Comparison of ENCODE assay signal across 9 mouse cellular contexts in genomic region chr13:11098899-11099585, GRCm38 (mm10).
DNase-seq lines count a peak whose midpoint lies in the region; ATAC-seq and TF ChIP-seq lines count a peak whose summit lies in the region.
"Had no signal": no experiment of that assay in that cellular context is flagged by ENCODE, and none has a peak within 500 bp of the region (broad histone marks: within the 10 kb centered on the region; RNA-seq: fewer than 3 reads in every experiment).

No protein-coding gene starts in this region.

- H3K36me3 ChIP-seq in kidney, postnatal 0 days (ENCODE audit: insufficient read depth, low read length): no peaks in the 10 kb centered on the region
- H3K36me3 ChIP-seq in neural tube, embryonic 12.5 days: no peaks in the 10 kb centered on the region
- H3K36me3 ChIP-seq in forebrain, embryonic 15.5 days: no peaks in the 10 kb centered on the region

- H3K4me3 ChIP-seq in kidney, postnatal 0 days (replicated peaks; ENCODE audit: low read depth, low read length): no peak overlapping the region
- no peak overlapping the region for H3K4me3 ChIP-seq in neural tube, embryonic 12.5 days
- no peak overlapping the region for H3K4me3 ChIP-seq in forebrain, embryonic 15.5 days

- peak; percentile 91 for ATAC-seq in kidney, postnatal 0 days (replicated peaks; ENCODE audit: low FRiP score, low read depth)
- peak; percentile 13; the same call in 1 of the 2 replicates for ATAC-seq in neural tube, embryonic 12.5 days (ENCODE audit: low FRiP score, low read depth)
- ATAC-seq in forebrain, embryonic 15.5 days (replicated peaks): no peak

- H3K27me3 ChIP-seq in kidney, postnatal 0 days (ENCODE audit: insufficient read depth, low read length): no peaks in the 10 kb centered on the region
- H3K27me3 ChIP-seq in neural tube, embryonic 12.5 days (replicated peaks): no peaks in the 10 kb centered on the region
- no peaks in the 10 kb centered on the region for H3K27me3 ChIP-seq in forebrain, embryonic 15.5 days

- intact Hi-C loops in heart, postnatal 10 days (cut with DNase I): no loop called here
- intact Hi-C loops in left cerebral cortex, postnatal 36 days (cut with DNase I): no loop called here

- H3K4me2 ChIP-seq in kidney, postnatal 0 days (ENCODE audit: low read length): no peak overlapping the region
- no peak overlapping the region for H3K4me2 ChIP-seq in neural tube, embryonic 12.5 days (replicated peaks)
- no peak overlapping the region for H3K4me2 ChIP-seq in forebrain, embryonic 15.5 days (replicated peaks)

- no peak for TF ChIP-seq CTCF in kidney, postnatal 0 days (IDR thresholded peaks at IDR 0.05; ENCODE audit: low read depth)

- no peak overlapping the region for H3K9ac ChIP-seq in kidney, postnatal 0 days (ENCODE audit: low read depth, low read length)
- H3K9ac ChIP-seq in neural tube, embryonic 12.5 days: no peak overlapping the region
- no peak overlapping the region for H3K9ac ChIP-seq in forebrain, embryonic 15.5 days (replicated peaks)

- DNase-seq in heart, postnatal 10 days: peak; percentile 6 to 7
- no peak for DNase-seq in heart, adult 9 months (ENCODE audit: low spot score in 2 of 2)
- peak; percentile 84 for DNase-seq in embryo, embryonic 11 days
- DNase-seq in kidney, postnatal 0 days (ENCODE audit: low spot score): peak; percentile 94
- DNase-seq in left cerebral cortex, postnatal 36 days (ENCODE audit: low spot score in 2 of 2): no peak
- no peak for DNase-seq in right cerebral cortex, postnatal 4 days
- DNase-seq: right cerebral cortex, postnatal 25 days had no signal

- 6% methylated on average over 4 of the region's 4 CpGs for WGBS in kidney, postnatal 0 days
- 3% methylated on average over 4 of the region's 4 CpGs for WGBS in neural tube, embryonic 12.5 days
- 24% methylated on average over 4 of the region's 4 CpGs for WGBS in forebrain, embryonic 15.5 days

- 0 out of 2 replicates have a peak overlapping the region, but pooled peaks have one; percentile 31 for H3K27ac ChIP-seq in kidney, postnatal 0 days
- no peak overlapping the region for H3K27ac ChIP-seq in neural tube, embryonic 12.5 days
- H3K27ac ChIP-seq in forebrain, embryonic 15.5 days (replicated peaks): no peak overlapping the region

- peaks cover 4% of the 10 kb centered on the region; the same call in 1 of the 2 replicates for H3K4me1 ChIP-seq in kidney, postnatal 0 days (replicated peaks; ENCODE audit: insufficient read depth, low read length)
- H3K4me1 ChIP-seq in neural tube, embryonic 12.5 days: 0 out of 2 replicates have a peak, but pooled peaks cover 2% of the 10 kb centered on the region
- no peaks in the 10 kb centered on the region for H3K4me1 ChIP-seq in forebrain, embryonic 15.5 days

- no peaks in the 10 kb centered on the region for H3K9me3 ChIP-seq in kidney, postnatal 0 days (replicated peaks; ENCODE audit: low read length)
- no peaks in the 10 kb centered on the region for H3K9me3 ChIP-seq in neural tube, embryonic 12.5 days
- no peaks in the 10 kb centered on the region for H3K9me3 ChIP-seq in forebrain, embryonic 15.5 days

Comparison
In these comparisons a context has a peak if more than half of its experiments do, and no peak if none do; other contexts are left out.
1. DNase-seq: peak in heart, postnatal 10 days (2 of 2), embryo, embryonic 11 days (single experiment) and kidney, postnatal 0 days (single experiment); none in heart, adult 9 months (0 of 2), left cerebral cortex, postnatal 36 days (0 of 2) and right cerebral cortex, postnatal 4 days (single experiment).